Mouse (Mus musculus) gonadal fat pad, adult 2 months (tissue): ENCODE results near the gene Hcn3. TPM values are rescaled to one million over a fixed set of nuclear protein-coding genes. Genes with fewer than 3 reads are reported as not detected.
"Not testable (repeated sequence)": the region's sequence is repeated elsewhere in the genome, so short reads cannot be mapped to it uniquely, and the experiment has no call there.

Experiments used
- DNase-seq: peaks from one replicate; pipeline ENCODE4 v3.0.0-alpha.2; 2012; ENCODE audit warnings: low read depth
- polyA plus RNA-seq: library from polyadenylated mRNA; depleted of rRNA; stranded (reverse); fragments of >200 nt; gene quantifications from 2 replicates; pipeline ENCODE4 v1.2.3, GENCODE M21; 2012

Hcn3 gene
- polyA plus RNA-seq, 1 experiment, result 0.77 TPM

GRCm38 (mm10) chr3:89181749-89182500 lies 21.9 kb upstream of the Hcn3 start:
- DNase-seq, result no peak

DNA sequence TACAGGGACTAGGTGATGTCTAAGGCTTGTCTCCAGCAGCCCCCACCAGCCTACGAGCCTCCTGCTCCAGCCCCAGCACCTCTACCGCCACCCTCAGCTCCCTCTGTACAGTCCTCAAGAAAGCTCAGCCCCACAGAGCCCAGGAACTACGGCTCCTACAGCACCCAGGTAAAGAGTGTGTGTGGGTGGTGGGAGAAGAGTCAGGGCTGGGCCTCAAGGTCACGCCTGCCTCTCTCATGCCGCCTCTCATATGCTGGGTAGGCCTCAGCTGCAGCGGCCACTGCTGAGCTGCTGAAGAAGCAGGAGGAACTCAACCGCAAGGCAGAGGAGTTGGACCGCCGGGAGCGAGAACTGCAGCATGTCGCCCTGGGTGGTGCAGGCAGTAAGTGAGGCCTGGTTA lies 19.1 kb upstream of the Hcn3 start:
- no peak for DNase-seq

DNA sequence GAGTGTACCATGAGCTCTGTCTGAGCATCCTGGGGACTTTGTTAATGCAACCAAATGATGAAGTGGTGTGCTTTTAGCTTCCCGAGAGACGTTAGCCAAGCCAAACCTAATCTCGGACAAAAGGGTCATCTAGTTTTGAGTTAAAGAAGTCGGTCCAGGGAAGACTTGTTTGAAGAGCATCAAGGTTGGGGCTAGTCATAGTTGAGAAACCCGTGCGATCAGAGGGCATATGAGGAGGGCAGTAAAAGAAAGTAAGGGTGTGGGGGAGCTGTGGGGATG lies 18.1 kb upstream of the Hcn3 start:
- DNase-seq, result no peak

DNA sequence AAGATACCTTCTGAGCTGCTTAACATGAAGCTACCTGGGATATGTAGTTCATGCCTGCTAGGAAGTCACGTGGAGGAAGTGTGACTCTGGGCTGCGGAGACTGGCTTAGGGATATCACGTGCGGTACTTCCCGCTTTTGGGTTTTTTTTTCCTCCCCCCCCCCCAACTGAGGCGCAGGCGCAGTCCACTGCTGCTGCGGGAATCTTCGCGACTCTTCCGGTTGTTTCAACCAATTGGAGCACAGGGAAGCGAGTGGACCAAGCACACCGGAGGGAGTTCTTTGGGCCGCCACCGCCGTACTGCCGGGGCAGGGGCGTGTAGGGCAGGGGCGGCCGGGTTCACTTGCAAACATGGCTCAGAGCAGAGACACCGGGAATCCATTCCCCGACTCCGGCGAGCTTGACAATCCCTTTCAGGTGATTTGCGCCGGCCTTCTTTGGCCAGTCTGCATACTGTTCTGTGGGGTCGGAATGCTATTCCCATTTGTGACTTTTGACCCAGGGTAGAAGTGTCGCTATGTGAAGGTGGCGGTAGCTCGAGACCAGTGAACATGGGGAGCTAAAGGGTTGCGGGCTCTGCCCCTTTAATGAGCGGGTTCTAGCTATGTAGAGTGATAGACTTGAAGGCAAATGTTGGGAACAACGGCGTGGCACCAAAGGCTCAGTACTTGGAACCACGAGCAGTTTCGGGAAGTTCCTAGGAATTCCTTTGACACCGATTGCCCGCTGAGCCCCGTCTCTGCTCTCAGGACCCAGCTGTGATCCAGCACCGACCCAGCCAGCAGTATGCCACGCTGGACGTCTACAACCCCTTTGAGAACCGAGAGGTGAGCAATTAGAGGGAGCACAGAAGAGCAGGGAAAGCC lies 17.5 kb upstream of the Hcn3 start, which contains the start of gene Scamp3:
Scamp3 (plus strand) TSS at position 232 of the 865 bp plus-strand sequence.
- DNase-seq, result peak; percentile 90

- no peak for DNase-seq
These were observed 16.4 kb upstream of the Hcn3 start for GRCm38 (mm10) chr3:89176421-89176820.

- no peak for DNase-seq
These were observed 15.5 kb upstream of the Hcn3 start for GRCm38 (mm10) chr3:89175544-89175943.

GRCm38 (mm10) chr3:89174844-89175243 lies 14.8 kb upstream of the Hcn3 start:
- no peak for DNase-seq

DNA sequence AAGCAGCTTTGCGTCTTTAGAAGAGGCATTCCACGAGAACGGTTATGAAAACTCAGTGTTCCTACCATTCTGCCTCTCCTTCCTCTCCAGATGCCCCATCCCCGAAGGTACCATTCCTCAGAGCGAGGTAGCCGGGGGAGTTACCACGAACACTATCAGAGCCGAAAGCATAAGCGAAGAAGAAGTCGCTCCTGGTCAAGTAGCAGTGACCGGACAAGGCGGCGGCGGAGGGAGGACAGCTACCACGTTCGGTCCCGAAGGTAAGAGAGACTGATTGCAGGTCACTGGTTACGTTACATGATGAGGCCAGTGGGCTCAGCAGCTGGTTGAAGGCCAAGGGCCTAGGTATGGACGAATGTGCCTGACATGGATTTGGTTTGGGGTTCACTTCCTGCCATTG lies 6.9 kb upstream of the Hcn3 start:
- DNase-seq, result no peak

GRCm38 (mm10) chr3:89165268-89165870 lies 5.4 kb upstream of the Hcn3 start:
- DNase-seq, result no peak

GRCm38 (mm10) chr3:89164506-89165267 lies 4.7 kb upstream of the Hcn3 start, which contains the start of gene Clk2:
Gene Clk2 (plus strand): TSS chr3:89164795.
- no peak for DNase-seq

- DNase-seq, result no peak
These were observed 3.7 kb upstream of the Hcn3 start for GRCm38 (mm10) chr3:89163643-89164245.

DNA sequence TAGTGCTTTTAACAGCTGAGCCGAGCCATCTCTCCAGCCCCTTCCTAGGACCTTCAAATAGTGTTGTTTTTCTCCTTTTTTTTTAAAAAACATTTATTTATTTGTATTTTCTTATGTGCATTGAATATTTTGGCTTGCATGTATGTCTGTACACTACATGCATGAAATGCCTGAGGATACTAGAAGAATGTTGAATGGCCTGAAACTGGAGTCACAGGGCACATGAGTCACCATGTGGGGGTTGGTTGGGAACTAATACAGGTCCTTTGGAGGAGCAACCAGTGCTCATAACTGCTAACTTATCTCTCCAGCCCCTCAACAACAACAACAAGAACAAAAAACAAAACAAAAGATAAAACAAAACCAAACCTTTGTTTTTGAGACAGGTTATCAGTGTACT lies 3.1 kb upstream of the Hcn3 start:
- DNase-seq, result no peak

- DNase-seq, result no peak
These were observed 1.8 kb upstream of the Hcn3 start for GRCm38 (mm10) chr3:89161786-89162185.

DNA sequence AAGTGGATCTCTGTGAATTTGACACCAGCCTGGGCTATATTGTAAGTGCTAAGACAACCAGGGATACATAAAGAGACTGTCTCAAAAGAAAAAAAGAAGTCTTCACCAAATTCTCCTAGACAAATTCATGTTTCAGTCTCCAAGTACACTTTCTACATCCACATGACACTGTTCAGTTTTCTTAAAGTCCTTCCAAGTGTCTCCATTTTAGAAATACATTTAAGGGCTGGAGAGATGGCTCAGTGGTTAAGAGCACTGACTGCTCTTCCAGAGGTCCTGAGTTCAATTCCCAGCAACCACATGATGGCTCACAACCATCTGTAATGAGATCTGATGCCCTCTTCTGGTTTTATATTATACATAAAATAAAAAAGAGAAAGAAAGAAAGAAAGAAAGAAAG lies 1.2 kb upstream of the Hcn3 start:
- DNase-seq, result not testable (repeated sequence)

GRCm38 (mm10) chr3:89159211-89159610 lies 785 bp downstream of the Hcn3 start:
- no peak for DNase-seq

DNA sequence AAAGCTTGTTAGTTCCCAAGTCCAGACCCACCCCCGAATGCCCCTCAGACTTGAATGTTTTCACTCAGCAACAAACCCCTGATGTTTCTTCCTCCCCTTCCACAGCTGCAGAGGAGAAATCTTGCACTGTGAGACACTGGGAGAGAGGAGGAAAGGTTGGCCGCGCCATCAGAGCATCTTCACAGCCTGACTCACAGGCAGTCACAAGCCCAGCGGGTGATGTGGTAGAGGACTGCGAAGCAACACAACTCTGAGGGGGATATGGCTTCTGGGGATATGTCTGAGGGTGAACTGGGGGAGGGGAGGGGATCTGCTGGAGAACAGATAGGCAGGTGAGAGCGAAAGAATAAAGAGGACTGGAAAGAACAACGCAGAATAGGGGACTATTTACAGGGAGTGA lies 1.3 kb downstream of the Hcn3 start:
- no peak for DNase-seq

GRCm38 (mm10) chr3:89156951-89157350 lies 3.0 kb downstream of the Hcn3 start:
- DNase-seq, result no peak

GRCm38 (mm10) chr3:89152084-89152835 lies 7.7 kb downstream of the Hcn3 start:
- DNase-seq, result no peak

- no peak for DNase-seq
These were observed 11.4 kb downstream of the Hcn3 start for GRCm38 (mm10) chr3:89148567-89148966.

DNA sequence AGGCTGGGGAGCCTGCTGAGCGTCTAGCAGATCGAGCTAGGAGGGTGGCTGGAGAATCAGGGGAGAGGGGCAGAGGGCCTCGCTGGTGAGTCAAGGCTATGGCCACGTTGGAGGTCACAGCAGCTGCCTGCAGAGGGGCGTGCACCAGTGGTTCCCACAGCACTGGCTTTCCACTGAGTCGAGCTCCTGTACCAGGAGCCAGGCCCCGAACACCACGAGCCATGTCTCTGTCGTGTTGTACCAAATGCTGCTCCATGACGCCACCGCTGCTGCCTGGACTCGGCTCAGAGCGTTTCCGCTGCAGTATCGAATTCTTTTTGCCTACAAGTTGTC lies 12.1 kb downstream of the Hcn3 start:
- DNase-seq, result no peak
